Mouse (Mus musculus) limb, embryonic 12.5 days (tissue): ENCODE results near the gene Gabpb1. TPM values are rescaled to one million over a fixed set of nuclear protein-coding genes. Genes with fewer than 3 reads are reported as not detected.

ENCODE experiments used
- ATAC-seq: fragments of 200-750 bp; cut with Nextera tagmentation; 2 replicates; pipeline ENCODE4 v1.8.0; 2017; ENCODE audit warnings: low read depth, moderate TSS enrichment; ENCODE audit not compliant: insufficient number of reproducible peaks, insufficient read depth, low FRiP score, low TSS enrichment
- H3K27ac ChIP-seq: fragments of 300-500 bp; sonication (generic); 2 replicates; pipeline ENCODE4 v1.5.1; 2016; ENCODE audit warnings: mild to moderate bottlenecking, moderate library complexity
- H3K27me3 ChIP-seq: fragments of 300-500 bp; sonication (generic); 2 replicates; pipeline ENCODE4 v1.6.1; 2016; ENCODE audit warnings: mild to moderate bottlenecking, moderate library complexity
- H3K36me3 ChIP-seq: fragments of 300-500 bp; sonication (generic); 2 replicates; pipeline ENCODE4 v1.6.1; 2016; ENCODE audit warnings: mild to moderate bottlenecking, moderate library complexity
- H3K4me1 ChIP-seq: fragments of 300-500 bp; sonication (generic); replicated peaks from 2 replicates; pipeline ENCODE4 v1.6.1; 2016
- H3K4me2 ChIP-seq: fragments of 300-500 bp; sonication (generic); 2 replicates; pipeline ENCODE4 v1.6.1; 2016; ENCODE audit warnings: mild to moderate bottlenecking, moderate library complexity
- H3K4me3 ChIP-seq: fragments of 300-500 bp; sonication (generic); replicated peaks from 2 replicates; pipeline ENCODE4 v1.5.1; 2016; ENCODE audit warnings: mild to moderate bottlenecking
- H3K9ac ChIP-seq: fragments of 300-500 bp; sonication (generic); replicated peaks from 2 replicates; pipeline ENCODE4 v1.6.1; 2016; ENCODE audit warnings: mild to moderate bottlenecking, moderate library complexity
- H3K9me3 ChIP-seq: fragments of 300-500 bp; sonication (generic); 2 replicates; pipeline ENCODE4 v1.6.1; 2016; ENCODE audit warnings: mild to moderate bottlenecking, moderate library complexity
- WGBS: fragments of 180-500 bp; shearing (Covaris S2); methylation state at CpG from one replicate; pipeline ENCODE4 v1.1.7; 2016; 5-methylcytosine and 5-hydroxymethylcytosine counted together
- polyA plus RNA-seq: library from polyadenylated mRNA; unstranded; fragments of >200 nt; fragmentation: Nextera tagmentation; extraction: Ambion mirVana; gene quantifications from 2 replicates; pipeline ENCODE4 v1.2.1, GENCODE M21; 2016

The Gabpb1 gene
- polyA plus RNA-seq, 1 experiment from 2014 or later = 91.2 TPM

GRCm38 (mm10) chr2:126675169-126676121 lies 692 bp downstream of the Gabpb1 start:
- H3K4me2 ChIP-seq = peak overlapping the region; percentile 76
- peak; percentile 90 for ATAC-seq
- H3K4me1 ChIP-seq = peaks cover 21% of the 10 kb centered on the region
- H3K27me3 ChIP-seq = no peaks in the 10 kb centered on the region
- H3K27ac ChIP-seq = peak overlapping the region; percentile 100
- peak overlapping the region; percentile 99 for H3K9ac ChIP-seq
- H3K36me3 ChIP-seq = peaks cover 22% of the 10 kb centered on the region
- H3K9me3 ChIP-seq = peaks cover 3% of the 10 kb centered on the region; the same call in 1 of the 2 replicates
- under 1% methylated on average over 95 of the region's 99 CpGs for WGBS
- peak overlapping the region; percentile 98 for H3K4me3 ChIP-seq

DNA sequence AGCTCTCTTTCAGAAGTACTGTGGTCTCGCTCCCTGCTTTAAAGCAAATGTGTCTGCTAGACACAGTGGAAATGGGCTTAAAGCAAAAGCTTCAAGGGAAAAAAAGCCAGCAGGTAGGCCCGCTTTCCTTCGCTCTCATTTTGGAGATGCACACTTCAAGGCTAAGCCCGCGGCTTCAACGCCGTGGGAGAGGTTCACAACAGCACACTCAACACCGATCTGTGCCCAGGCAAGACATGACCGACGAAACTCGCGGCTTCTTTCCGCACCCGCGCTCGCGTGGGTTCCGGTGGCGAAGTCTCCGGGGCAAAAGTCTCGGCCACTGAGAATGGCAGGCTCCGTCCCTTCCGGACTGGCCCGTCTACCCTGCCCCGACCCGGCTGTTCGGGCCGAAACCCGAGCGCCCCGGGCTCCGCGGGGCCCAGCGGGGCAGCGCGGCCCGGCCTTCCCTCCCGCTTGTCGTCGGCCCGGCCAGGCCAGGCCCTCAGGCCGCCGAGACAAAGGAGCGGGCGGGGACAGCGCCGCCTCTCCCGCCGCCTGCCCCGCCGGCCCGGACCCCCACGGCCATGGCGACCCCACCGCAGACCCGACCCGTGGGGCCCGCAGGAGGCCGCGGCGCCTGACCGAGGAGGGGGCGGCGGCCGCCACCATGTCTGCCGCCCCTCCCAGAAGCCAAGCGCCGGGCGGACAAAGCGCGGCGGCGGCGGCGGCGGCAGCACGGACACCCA lies 1.5 kb downstream of the Gabpb1 start:
- under 1% methylated on average over 75 of the region's 77 CpGs for WGBS
- H3K4me3 ChIP-seq = peak overlapping the region; percentile 98

DNA sequence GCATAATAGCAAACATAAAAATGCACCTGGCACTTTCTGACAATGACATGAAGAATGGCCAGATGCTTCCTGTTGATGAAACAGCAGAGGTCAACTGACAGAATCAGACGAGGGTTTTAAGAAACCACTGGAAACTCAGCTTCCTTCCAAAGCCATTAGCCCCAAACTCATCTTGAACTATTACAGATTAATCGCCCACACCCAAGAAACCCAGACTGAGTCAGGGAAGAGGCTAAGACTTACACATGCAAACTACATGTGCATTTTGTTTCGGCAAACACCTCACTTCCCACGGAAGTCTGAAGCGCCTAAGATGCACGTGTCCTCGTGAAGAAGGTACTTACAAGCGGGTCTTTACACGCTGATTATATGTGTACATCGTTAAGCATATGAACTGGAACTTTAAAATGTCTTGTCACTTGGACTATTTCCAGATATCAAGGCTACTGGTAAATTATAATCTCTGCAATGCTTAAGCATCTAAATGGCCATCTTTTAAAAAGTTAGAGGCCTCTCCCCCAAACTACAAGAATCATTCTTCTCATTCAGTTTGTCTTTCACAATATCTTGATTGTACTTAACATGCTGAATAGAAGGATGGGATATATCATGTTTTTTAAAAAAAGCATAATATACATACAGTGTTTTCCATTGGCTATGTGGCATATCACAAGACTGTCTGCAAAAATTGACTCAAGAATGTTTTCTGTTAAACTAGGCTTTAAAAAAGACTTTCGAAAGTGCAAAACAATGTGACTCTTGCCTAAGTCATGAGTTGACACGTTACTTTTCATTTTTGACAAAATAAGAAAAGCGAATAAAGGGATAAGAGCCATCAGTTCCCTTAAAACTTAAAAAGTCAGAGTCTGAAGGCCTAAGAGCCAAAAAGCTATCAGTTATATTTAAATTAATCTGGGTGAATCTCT lies 2.6 kb downstream of the Gabpb1 start:
- no peaks in the 10 kb centered on the region for H3K27me3 ChIP-seq
- H3K9ac ChIP-seq = peak overlapping the region; percentile 99
- peaks cover 21% of the 10 kb centered on the region for H3K4me1 ChIP-seq
- H3K4me2 ChIP-seq = peak overlapping the region; percentile 76
- peaks cover 12% of the 10 kb centered on the region for H3K36me3 ChIP-seq
- no peak for ATAC-seq
- WGBS = 64% methylated on average over 13 of the region's 13 CpGs
- H3K4me3 ChIP-seq = peak overlapping the region; percentile 98
- H3K9me3 ChIP-seq = no peaks in the 10 kb centered on the region
- H3K27ac ChIP-seq = peak overlapping the region; percentile 100; the same call in 1 of the 2 replicates

More for the DNA sequence above, 1.5 kb downstream of the Gabpb1 start:
- H3K27me3 ChIP-seq = no peaks in the 10 kb centered on the region
- H3K36me3 ChIP-seq = peaks cover 19% of the 10 kb centered on the region
- peaks cover 21% of the 10 kb centered on the region for H3K4me1 ChIP-seq
- ATAC-seq = peak; percentile 73
- peak overlapping the region; percentile 99 for H3K9ac ChIP-seq
- H3K4me2 ChIP-seq = peak overlapping the region; percentile 76
- H3K9me3 ChIP-seq = no peaks in the 10 kb centered on the region
- H3K27ac ChIP-seq = peak overlapping the region; percentile 100

- WGBS = 91% methylated on average over 5 of the region's 5 CpGs
- ATAC-seq = no peak
Observed at GRCm38 (mm10) chr2:126668621-126669252, 7.4 kb downstream of the Gabpb1 start.

GRCm38 (mm10) chr2:126665984-126666383 lies 10.2 kb downstream of the Gabpb1 start:
- no peak overlapping the region for H3K9ac ChIP-seq
- ATAC-seq = no peak
- no peak overlapping the region for H3K4me2 ChIP-seq
- no peaks in the 10 kb centered on the region for H3K27me3 ChIP-seq
- H3K4me3 ChIP-seq = no peak overlapping the region
- no peaks in the 10 kb centered on the region for H3K9me3 ChIP-seq
- no peaks in the 10 kb centered on the region for H3K4me1 ChIP-seq
- peaks cover 7% of the 10 kb centered on the region; the same call in 1 of the 2 replicates for H3K36me3 ChIP-seq
- no peak overlapping the region for H3K27ac ChIP-seq
- 97% methylated on average over 3 of the region's 3 CpGs for WGBS

More at GRCm38 (mm10) chr2:126668621-126669252, 7.4 kb downstream of the Gabpb1 start:
- H3K27me3 ChIP-seq = no peaks in the 10 kb centered on the region
- no peak overlapping the region for H3K4me2 ChIP-seq
- no peaks in the 10 kb centered on the region for H3K9me3 ChIP-seq
- peaks cover 7% of the 10 kb centered on the region; the same call in 1 of the 2 replicates for H3K36me3 ChIP-seq
- H3K4me1 ChIP-seq = peaks cover 15% of the 10 kb centered on the region
- no peak overlapping the region for H3K4me3 ChIP-seq
- H3K9ac ChIP-seq = no peak overlapping the region
- no peak overlapping the region for H3K27ac ChIP-seq

GRCm38 (mm10) chr2:126663481-126663880 lies 12.7 kb downstream of the Gabpb1 start:
- no peaks in the 10 kb centered on the region for H3K27me3 ChIP-seq
- no peaks in the 10 kb centered on the region for H3K4me1 ChIP-seq
- no peaks in the 10 kb centered on the region for H3K9me3 ChIP-seq
- H3K9ac ChIP-seq = no peak overlapping the region
- no peak for ATAC-seq
- H3K36me3 ChIP-seq = peaks cover 7% of the 10 kb centered on the region; the same call in 1 of the 2 replicates
- WGBS = 65% methylated on average over 4 of the region's 4 CpGs
- H3K27ac ChIP-seq = no peak overlapping the region
- H3K4me3 ChIP-seq = no peak overlapping the region
- no peak overlapping the region for H3K4me2 ChIP-seq

DNA sequence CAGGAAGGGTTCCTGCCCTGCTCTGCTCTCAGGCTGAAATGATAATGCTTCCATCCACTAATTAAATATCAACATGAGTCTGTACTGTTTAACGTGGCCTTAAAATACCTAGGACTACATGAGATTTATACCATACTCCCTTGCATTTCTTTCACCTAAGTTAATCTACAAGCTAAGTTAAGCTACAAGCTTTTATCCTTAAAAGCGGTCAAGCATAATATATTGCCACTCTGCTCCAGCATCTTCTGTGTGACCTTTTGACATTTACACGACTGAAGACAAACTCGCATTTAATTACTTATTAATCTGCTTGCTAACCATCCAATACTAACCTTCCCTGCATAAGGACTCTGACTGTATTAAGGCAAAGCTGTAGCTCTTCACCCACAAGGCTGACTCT lies 23.2 kb downstream of the Gabpb1 start:
- H3K9ac ChIP-seq = no peak overlapping the region
- no peak overlapping the region for H3K27ac ChIP-seq
- H3K9me3 ChIP-seq = no peaks in the 10 kb centered on the region
- ATAC-seq = no peak
- peaks cover 72% of the 10 kb centered on the region for H3K36me3 ChIP-seq
- no peaks in the 10 kb centered on the region for H3K4me1 ChIP-seq
- H3K27me3 ChIP-seq = no peaks in the 10 kb centered on the region
- no peak overlapping the region for H3K4me3 ChIP-seq
- no peak overlapping the region for H3K4me2 ChIP-seq
- 83% methylated on average over 4 of the region's 4 CpGs for WGBS

DNA sequence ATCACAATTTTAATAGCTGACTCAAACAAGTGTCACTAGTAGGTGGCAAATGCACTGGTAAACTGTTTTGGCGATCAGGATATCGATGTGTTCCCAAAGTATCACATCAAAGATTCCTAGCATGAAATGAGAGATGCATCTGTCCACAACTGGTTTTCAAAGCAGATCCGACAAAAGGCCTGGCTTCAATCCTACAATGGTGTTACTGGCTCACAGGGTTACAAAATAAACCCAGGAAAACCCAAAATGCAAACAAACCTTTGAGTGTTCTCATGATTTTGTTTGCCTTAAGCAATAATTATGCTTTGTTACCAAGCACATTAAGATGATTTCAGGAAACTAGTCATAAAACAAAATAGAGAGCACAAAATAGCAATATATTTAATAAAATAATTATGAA lies 28.4 kb downstream of the Gabpb1 start:
- H3K9me3 ChIP-seq = no peaks in the 10 kb centered on the region
- no peaks in the 10 kb centered on the region for H3K27me3 ChIP-seq
- no peak overlapping the region for H3K9ac ChIP-seq
- no peak overlapping the region for H3K27ac ChIP-seq
- WGBS = 79% methylated on average over 3 of the region's 3 CpGs
- peaks cover 80% of the 10 kb centered on the region for H3K36me3 ChIP-seq
- H3K4me2 ChIP-seq = no peak overlapping the region
- no peaks in the 10 kb centered on the region for H3K4me1 ChIP-seq
- H3K4me3 ChIP-seq = no peak overlapping the region
- no peak for ATAC-seq

GRCm38 (mm10) chr2:126646461-126646860 lies 29.7 kb downstream of the Gabpb1 start:
- Histone ChIP-seq H3K9me3 (no peaks in the 10 kb centered on the region), H3K4me1 (no peaks in the 10 kb centered on the region), H3K4me2 (no peak overlapping the region), H3K27ac (no peak overlapping the region), H3K27me3 (no peaks in the 10 kb centered on the region), H3K36me3 (peaks cover 77% of the 10 kb centered on the region), H3K9ac (no peak overlapping the region), H3K4me3 (no peak overlapping the region)
- no peak for ATAC-seq
- WGBS = 89% methylated on average over 5 of the region's 5 CpGs

DNA sequence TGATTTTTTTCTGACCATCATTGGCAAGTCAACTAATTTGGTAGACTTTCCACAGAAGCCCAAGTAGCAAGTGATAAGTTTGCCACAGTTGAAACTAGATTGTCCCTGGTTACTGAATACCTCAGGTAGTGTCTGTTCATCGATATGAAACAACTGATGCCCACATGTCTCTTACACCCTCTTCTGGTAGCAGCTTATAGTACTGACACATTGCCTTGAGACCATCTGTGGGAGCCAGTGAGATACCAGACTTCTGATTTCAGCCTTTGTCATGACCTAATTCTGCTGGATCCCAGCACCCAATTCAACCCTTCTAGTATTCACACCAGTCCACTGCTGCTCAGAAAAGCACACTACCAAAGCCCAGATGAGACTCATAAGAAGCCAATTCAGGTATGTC lies 31.4 kb downstream of the Gabpb1 start:
- Histone ChIP-seq H3K36me3 (peaks cover 83% of the 10 kb centered on the region), H3K9me3 (0 out of 2 replicates have a peak, but pooled peaks cover 6% of the 10 kb centered on the region), H3K9ac (no peak overlapping the region), H3K4me3 (no peak overlapping the region), H3K27ac (no peak overlapping the region), H3K27me3 (no peaks in the 10 kb centered on the region), H3K4me1 (no peaks in the 10 kb centered on the region), H3K4me2 (no peak overlapping the region)
- ATAC-seq = no peak
- WGBS = 92% methylated on average over 1 of the region's 1 CpGs
